Mouse (Mus musculus): ENCODE measurements at regions not wholly inside any gene's neighbourhood (a gene's known extent, or its start where the extent isn't known, plus 50 kb on each side); places are given as distances from the start of the nearest gene placed in this dataset.
"Not testable (repeated sequence)": the region's sequence is repeated elsewhere in the genome, so short reads cannot be mapped to it uniquely, and the experiment has no call there.

DNA sequence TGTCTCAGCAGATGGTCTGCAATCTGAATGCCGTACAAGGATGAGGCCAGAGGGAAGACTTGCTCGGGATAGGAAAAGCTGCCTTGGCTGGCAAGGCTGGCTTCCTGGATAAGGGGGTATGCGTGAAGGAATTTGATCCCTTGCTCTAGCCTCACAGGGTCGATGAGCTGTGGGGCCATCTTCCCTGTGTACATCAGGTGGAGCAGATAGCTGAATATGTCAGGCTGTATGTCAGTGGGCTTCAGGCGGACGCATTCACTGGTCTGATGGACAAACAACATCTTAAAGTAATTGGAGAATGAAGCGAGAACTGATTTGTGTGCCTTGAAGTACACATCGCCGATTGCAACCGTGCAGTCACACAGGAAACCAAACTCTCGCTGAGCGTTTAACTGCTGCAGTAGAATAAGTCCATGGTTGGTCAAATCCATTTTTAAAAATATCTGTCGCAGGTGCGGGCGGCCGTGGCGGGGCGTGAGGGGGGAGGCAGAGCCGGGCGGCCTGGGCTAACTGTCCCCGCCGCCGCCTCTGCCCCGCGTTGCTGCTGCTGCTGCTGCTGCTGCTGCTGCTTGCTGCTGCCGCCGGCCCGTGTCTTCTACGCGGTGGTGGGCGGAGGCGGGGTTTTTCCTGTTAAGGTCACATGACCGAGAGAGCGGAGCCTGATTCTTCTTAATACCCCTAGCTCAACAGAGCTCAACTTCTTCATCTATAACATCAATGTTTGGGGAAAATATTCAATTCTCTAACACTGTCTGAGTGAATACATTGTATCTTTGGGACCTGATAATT, 71.9 kb upstream of the Prkcq start:
- TF ChIP-seq POLR2A (IDR thresholded peaks at IDR 0.05; ENCODE audit: insufficient read length, low read depth); MYOD1 (IDR thresholded peaks at IDR 0.05; ENCODE audit: control insufficient read depth in 1 of 3, insufficient read length in 2 of 3, low read depth in 2 of 3); CEBPB (IDR thresholded peaks at IDR 0.05; ENCODE audit: insufficient read depth, poor library complexity, severe bottlenecking); MAX (IDR thresholded peaks at IDR 0.05; ENCODE audit: low read depth); USF1 (IDR thresholded peaks at IDR 0.05; ENCODE audit: low read depth); POLR2AphosphoS2 (IDR thresholded peaks at IDR 0.05; ENCODE audit: insufficient read length, low read depth); SRF (IDR thresholded peaks at IDR 0.05; ENCODE audit: control insufficient read depth, insufficient read length, low read depth); TCF12 (IDR thresholded peaks at IDR 0.05; ENCODE audit: insufficient read depth, poor library complexity, severe bottlenecking); TCF3 (IDR thresholded peaks at IDR 0.05; ENCODE audit: insufficient read length, low read depth); REST (IDR thresholded peaks at IDR 0.05; ENCODE audit: insufficient read depth, insufficient read length): not testable (repeated sequence)
